Comparison of ENCODE assay signal across 8 mouse cellular contexts in genomic region chr10:126928819-126929206, GRCm38 (mm10). TPM values are rescaled to one million over a fixed set of nuclear protein-coding genes. Genes with fewer than 3 reads are reported as not detected.
A peak's percentile ranks its signal among the peaks of the same experiment; 100 is the strongest.
DNase-seq lines count a peak whose midpoint lies in the region; ATAC-seq and TF ChIP-seq lines count a peak whose summit lies in the region.

No protein-coding gene starts in this region.

- peak overlapping the region; percentile 81 for H3K4me3 ChIP-seq in E14TG2a.4 (replicated peaks; ENCODE audit: low read length)
- peak overlapping the region; percentile 50 for H3K4me3 ChIP-seq in limb, embryonic 14.5 days (replicated peaks; ENCODE audit: low read length)
- H3K4me3 ChIP-seq in myocyte: peak overlapping the region; percentile 31

- H3ac ChIP-seq in myocyte (ENCODE audit: control insufficient read depth, insufficient read length): peak overlapping the region; percentile 41

- H3K36me3 ChIP-seq in E14TG2a.4 (ENCODE audit: insufficient read depth, low read length) (no peaks in the 10 kb centered on the region), myocyte (ENCODE audit: control insufficient read depth, insufficient read depth) (no peaks in the 10 kb centered on the region)
- H3K36me3 ChIP-seq in limb, embryonic 14.5 days (ENCODE audit: control insufficient read depth, insufficient read depth, low read length): no peaks in the 10 kb centered on the region

- WGBS in limb, embryonic 14.5 days: 25% methylated on average over 12 of the region's 12 CpGs

- peak overlapping the region; percentile 99 for H3K4me2 ChIP-seq in limb, embryonic 14.5 days (replicated peaks; ENCODE audit: low read depth, low read length, severe bottlenecking)
- peak overlapping the region; percentile 98 for H3K4me2 ChIP-seq in myocyte (ENCODE audit: low read depth)

- H3K27ac ChIP-seq in limb, embryonic 14.5 days (replicated peaks; ENCODE audit: low read depth, low read length): peak overlapping the region; percentile 98

- peaks cover 86% of the 10 kb centered on the region for H3K4me1 ChIP-seq in E14TG2a.4 (replicated peaks; ENCODE audit: low read depth, low read length)
- peaks cover 59% of the 10 kb centered on the region for H3K4me1 ChIP-seq in limb, embryonic 14.5 days (ENCODE audit: control insufficient read depth, insufficient read depth, low read length)

- peak overlapping the region; percentile 65 for H3K9ac ChIP-seq in limb, embryonic 14.5 days (ENCODE audit: low read depth, low read length, severe bottlenecking)

- no peak for TF ChIP-seq POLR2A in limb, embryonic 14.5 days (IDR thresholded peaks at IDR 0.05; ENCODE audit: borderline replicate concordance, extremely low read depth, insufficient read depth, insufficient read length)
- TF ChIP-seq POLR2A in myocyte (IDR thresholded peaks at IDR 0.05; ENCODE audit: insufficient read length, low read depth): no peak

- H3K79me2 ChIP-seq in myocyte (ENCODE audit: control insufficient read depth, insufficient read depth): no peaks in the 10 kb centered on the region

- peaks cover 11% of the 10 kb centered on the region for H3K27me3 ChIP-seq in E14TG2a.4 (ENCODE audit: insufficient read depth, low read length)
- no peaks in the 10 kb centered on the region for H3K27me3 ChIP-seq in limb, embryonic 14.5 days (ENCODE audit: control insufficient read depth, insufficient read depth, low read length)
- no peaks in the 10 kb centered on the region for H3K27me3 ChIP-seq in myocyte (ENCODE audit: control insufficient read depth, insufficient read depth, insufficient read length)

- ATAC-seq in cerebellum, adult (ENCODE audit: insufficient number of reproducible peaks, low FRiP score, low TSS enrichment): peak; percentile 31
- ATAC-seq in limb, embryonic 14.5 days (ENCODE audit: low FRiP score, low read depth): no peak

- no peak for TF ChIP-seq CTCF in E14TG2a.4 (conservative IDR thresholded peaks at IDR 0.05; ENCODE audit: low read length)

- no peak for DNase-seq in cerebellum, postnatal 14 days
- DNase-seq in heart, adult 8-10 months (ENCODE audit: low spot score): peak; percentile 80
- DNase-seq in limb, embryonic 14.5 days (ENCODE audit: low spot score): no peak
- DNase-seq in layer of hippocampus, adult 9-11 months: no peak
- DNase-seq in layer of hippocampus, postnatal 25 days (ENCODE audit: extremely low spot score in 1 of 2, low spot score in 1 of 2): no peak

- no peaks in the 10 kb centered on the region for H3K9me3 ChIP-seq in E14TG2a.4 (ENCODE audit: low read length)
- H3K9me3 ChIP-seq in limb, embryonic 14.5 days (ENCODE audit: control insufficient read depth, low read length): no peaks in the 10 kb centered on the region

TF ChIP-seq in myocyte, 11 proteins besides CTCF, POLR2A, EP300 and RAD21:
- TF ChIP-seq TCF12 (IDR thresholded peaks at IDR 0.05; ENCODE audit: insufficient read depth, poor library complexity, severe bottlenecking): no peak
- TF ChIP-seq POLR2AphosphoS2 (IDR thresholded peaks at IDR 0.05; ENCODE audit: insufficient read length, low read depth): peak; percentile 53
- no peak for TF ChIP-seq USF1 (IDR thresholded peaks at IDR 0.05; ENCODE audit: low read depth)
TF ChIP-seq in myocyte: peak in this region for 1.

RNA-seq across cellular contexts. Expression of gene Atp23, which starts 27.7 kb away (rescaled TPM):
- total RNA-seq in heart, adult 8-10 months (2022): 1 to 10 TPM; 3.7 to 5.8 (median 4.7) TPM
- 14.6 and 15.6 TPM in 2 replicates for polyA plus RNA-seq in limb, embryonic 14.5 days (2012; rRNA removed)
- polyA plus RNA-seq in limb, embryonic 14.5 days (2014; fragmentation: Nextera tagmentation; extraction: Ambion mirVana): 20.4 and 25.4 TPM in 2 replicates
- polyA plus RNA-seq in myocyte (2012; fragmentation: generic; extraction: Trizol): 6.3 TPM
- total RNA-seq in layer of hippocampus, postnatal 25 days (2021): 1 to 10 TPM; 8.4 to 9.6 TPM

RNA-seq across cellular contexts. Expression of gene Ctdsp2, which starts 49.7 kb away (rescaled TPM):
- total RNA-seq in heart, adult 8-10 months (2022): 100 to 1,000 TPM in 2 of 4 experiments, 10 to 100 TPM in 2; 84.6 to 110 (median 95.0) TPM
- polyA plus RNA-seq in limb, embryonic 14.5 days (2012; rRNA removed): 230 and 284 TPM in 2 replicates
- 143 and 153 TPM in 2 replicates for polyA plus RNA-seq in limb, embryonic 14.5 days (2014; fragmentation: Nextera tagmentation; extraction: Ambion mirVana)
- polyA plus RNA-seq in myocyte (2012; fragmentation: generic; extraction: Trizol): 65.0 TPM
- total RNA-seq in layer of hippocampus, postnatal 25 days (2021): 100 to 1,000 TPM in 1 of 2 experiments, 10 to 100 TPM in 1; 98.6 to 118 TPM

Comparison
In these comparisons a context has a peak if more than half of its experiments do, and no peak if none do; other contexts are left out.
1. H3K4me3 ChIP-seq: peak in every context shown above with its lines; median percentile 81 in E14TG2a.4; 50 in limb, embryonic 14.5 days; 31 in myocyte.